Mouse (Mus musculus): ENCODE measurements around the gene Med15. TPM values are rescaled to one million over a fixed set of nuclear protein-coding genes. Genes with fewer than 3 reads are reported as not detected.

Med15 gene
- 31.6 and 32.9 TPM in 2 replicates for polyA plus RNA-seq (2014; fragmentation: Nextera tagmentation; extraction: Ambion mirVana)

- ATAC-seq (replicated peaks; ENCODE audit: insufficient number of reproducible peaks, low FRiP score, low TSS enrichment): no peak
- Histone ChIP-seq H3K4me2 (no peak within 1 kb of the TSS), H3K27me3 (ENCODE audit: control insufficient read depth, insufficient read depth, low read length) (no peaks in the 10 kb centered on the region), H3K9me3 (replicated peaks; ENCODE audit: control insufficient read depth, low read length) (no peaks in the 10 kb centered on the region), H3K36me3 (ENCODE audit: control insufficient read depth, insufficient read depth, low read length) (no peaks in the 10 kb centered on the region), H3K4me3 (ENCODE audit: low read depth, low read length) (no peak within 1 kb of the TSS), H3K9ac (ENCODE audit: low read depth, low read length) (no peak within 1 kb of the TSS), H3K4me1 (ENCODE audit: control insufficient read depth, insufficient read depth, low read length) (no peaks in the 10 kb centered on the region; the same call in 1 of the 2 replicates), H3K27ac (ENCODE audit: low read depth, low read length) (no peak within 1 kb of the TSS)
- 37% methylated on average over 3 of the region's 3 CpGs for WGBS (ENCODE audit: insufficient replicate concordance)
These were observed at the start of gene Med15 for GRCm38 (mm10) chr16:17732841-17733340. Gene Med15 (minus strand): TSS chr16:17732891.

- no peaks in the 10 kb centered on the region for H3K4me1 ChIP-seq (ENCODE audit: control insufficient read depth, insufficient read depth, low read length)
- no peak overlapping the region for H3K4me2 ChIP-seq
- no peak overlapping the region for H3K27ac ChIP-seq (ENCODE audit: low read depth, low read length)
- no peak overlapping the region for H3K4me3 ChIP-seq (ENCODE audit: low read depth, low read length)
- no peaks in the 10 kb centered on the region for H3K27me3 ChIP-seq (ENCODE audit: control insufficient read depth, insufficient read depth, low read length)
- no peak for ATAC-seq (replicated peaks; ENCODE audit: insufficient number of reproducible peaks, low FRiP score, low TSS enrichment)
- no peak overlapping the region for H3K9ac ChIP-seq (ENCODE audit: low read depth, low read length)
- H3K9me3 ChIP-seq (replicated peaks; ENCODE audit: control insufficient read depth, low read length): no peaks in the 10 kb centered on the region
- H3K36me3 ChIP-seq (ENCODE audit: control insufficient read depth, insufficient read depth, low read length): peaks cover 16% of the 10 kb centered on the region
- 84% methylated on average over 1 of the region's 1 CpGs for WGBS (ENCODE audit: insufficient replicate concordance)
These were observed 47.0 kb upstream of the Med15 start for GRCm38 (mm10) chr16:17779692-17780091.

- Histone ChIP-seq H3K36me3 (ENCODE audit: control insufficient read depth, insufficient read depth, low read length) (peaks cover 16% of the 10 kb centered on the region), H3K4me1 (ENCODE audit: control insufficient read depth, insufficient read depth, low read length) (no peaks in the 10 kb centered on the region), H3K27ac (ENCODE audit: low read depth, low read length) (no peak overlapping the region), H3K9me3 (replicated peaks; ENCODE audit: control insufficient read depth, low read length) (no peaks in the 10 kb centered on the region), H3K9ac (ENCODE audit: low read depth, low read length) (no peak overlapping the region), H3K4me2 (no peak overlapping the region), H3K4me3 (ENCODE audit: low read depth, low read length) (no peak overlapping the region), H3K27me3 (ENCODE audit: control insufficient read depth, insufficient read depth, low read length) (no peaks in the 10 kb centered on the region)
- 71% methylated on average over 4 of the region's 4 CpGs for WGBS (ENCODE audit: insufficient replicate concordance)
- ATAC-seq (replicated peaks; ENCODE audit: insufficient number of reproducible peaks, low FRiP score, low TSS enrichment): no peak
These were observed 45.5 kb upstream of the Med15 start for GRCm38 (mm10) chr16:17778223-17778622.

- Histone ChIP-seq H3K4me3 (ENCODE audit: low read depth, low read length) (no peak overlapping the region), H3K9me3 (replicated peaks; ENCODE audit: control insufficient read depth, low read length) (no peaks in the 10 kb centered on the region), H3K9ac (ENCODE audit: low read depth, low read length) (no peak overlapping the region), H3K4me2 (no peak overlapping the region), H3K4me1 (ENCODE audit: control insufficient read depth, insufficient read depth, low read length) (no peaks in the 10 kb centered on the region), H3K27me3 (ENCODE audit: control insufficient read depth, insufficient read depth, low read length) (no peaks in the 10 kb centered on the region), H3K36me3 (ENCODE audit: control insufficient read depth, insufficient read depth, low read length) (peaks cover 20% of the 10 kb centered on the region), H3K27ac (ENCODE audit: low read depth, low read length) (no peak overlapping the region)
- ATAC-seq (replicated peaks; ENCODE audit: insufficient number of reproducible peaks, low FRiP score, low TSS enrichment): no peak
- 62% methylated on average over 11 of the region's 11 CpGs for WGBS (ENCODE audit: insufficient replicate concordance)
These were observed 44.1 kb upstream of the Med15 start for GRCm38 (mm10) chr16:17776828-17777227.

- Histone ChIP-seq H3K27me3 (ENCODE audit: control insufficient read depth, insufficient read depth, low read length) (no peaks in the 10 kb centered on the region), H3K4me2 (no peak overlapping the region), H3K9ac (ENCODE audit: low read depth, low read length) (no peak overlapping the region), H3K4me3 (ENCODE audit: low read depth, low read length) (no peak overlapping the region), H3K9me3 (replicated peaks; ENCODE audit: control insufficient read depth, low read length) (no peaks in the 10 kb centered on the region), H3K4me1 (ENCODE audit: control insufficient read depth, insufficient read depth, low read length) (no peaks in the 10 kb centered on the region), H3K36me3 (ENCODE audit: control insufficient read depth, insufficient read depth, low read length) (peaks cover 14% of the 10 kb centered on the region), H3K27ac (ENCODE audit: low read depth, low read length) (no peak overlapping the region)
- no peak for ATAC-seq (replicated peaks; ENCODE audit: insufficient number of reproducible peaks, low FRiP score, low TSS enrichment)
- WGBS (ENCODE audit: insufficient replicate concordance): 73% methylated on average over 4 of the region's 4 CpGs
These were observed 38.6 kb upstream of the Med15 start for GRCm38 (mm10) chr16:17771117-17771865.

- ATAC-seq (replicated peaks; ENCODE audit: insufficient number of reproducible peaks, low FRiP score, low TSS enrichment): no peak
- 58% methylated on average over 7 of the region's 7 CpGs for WGBS (ENCODE audit: insufficient replicate concordance)
- no peak overlapping the region for H3K4me3 ChIP-seq (ENCODE audit: low read depth, low read length)
- H3K27ac ChIP-seq (ENCODE audit: low read depth, low read length): no peak overlapping the region
- 0 out of 2 replicates have a peak, but pooled peaks cover 3% of the 10 kb centered on the region for H3K4me1 ChIP-seq (ENCODE audit: control insufficient read depth, insufficient read depth, low read length)
- no peaks in the 10 kb centered on the region for H3K27me3 ChIP-seq (ENCODE audit: control insufficient read depth, insufficient read depth, low read length)
- no peak overlapping the region for H3K9ac ChIP-seq (ENCODE audit: low read depth, low read length)
- peaks cover 14% of the 10 kb centered on the region for H3K36me3 ChIP-seq (ENCODE audit: control insufficient read depth, insufficient read depth, low read length)
- H3K9me3 ChIP-seq (replicated peaks; ENCODE audit: control insufficient read depth, low read length): no peaks in the 10 kb centered on the region
- H3K4me2 ChIP-seq: no peak overlapping the region
These were observed 36.1 kb upstream of the Med15 start for GRCm38 (mm10) chr16:17768834-17769233.

DNA sequence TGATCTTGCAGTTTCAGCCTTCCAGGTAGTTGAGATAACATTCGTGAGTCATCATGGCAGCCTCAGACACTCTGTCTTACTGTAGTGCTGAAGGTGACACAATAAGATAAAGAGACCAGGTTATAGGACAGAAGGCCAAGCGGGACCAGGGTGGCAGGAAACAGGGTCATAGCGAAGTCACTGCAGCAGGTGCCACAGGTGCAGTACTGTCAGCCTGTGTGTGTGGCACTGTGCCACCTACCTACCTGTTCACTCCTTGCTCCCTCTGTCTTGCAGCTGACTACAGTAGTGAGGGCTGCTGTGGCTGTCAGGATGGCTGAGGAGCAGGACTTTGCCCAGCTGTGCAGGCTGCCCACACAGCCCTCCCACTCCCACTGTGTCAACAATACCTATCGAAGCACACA, 31.4 kb upstream of the Med15 start:
- 0 out of 2 replicates have a peak, but pooled peaks cover 6% of the 10 kb centered on the region for H3K36me3 ChIP-seq (ENCODE audit: control insufficient read depth, insufficient read depth, low read length)
- ATAC-seq (replicated peaks; ENCODE audit: insufficient number of reproducible peaks, low FRiP score, low TSS enrichment): no peak
- H3K27me3 ChIP-seq (ENCODE audit: control insufficient read depth, insufficient read depth, low read length): no peaks in the 10 kb centered on the region
- H3K4me2 ChIP-seq: no peak overlapping the region
- H3K9ac ChIP-seq (ENCODE audit: low read depth, low read length): no peak overlapping the region
- H3K4me1 ChIP-seq (ENCODE audit: control insufficient read depth, insufficient read depth, low read length): peaks cover 15% of the 10 kb centered on the region
- H3K9me3 ChIP-seq (replicated peaks; ENCODE audit: control insufficient read depth, low read length): no peaks in the 10 kb centered on the region
- no peak overlapping the region for H3K27ac ChIP-seq (ENCODE audit: low read depth, low read length)
- H3K4me3 ChIP-seq (ENCODE audit: low read depth, low read length): no peak overlapping the region
- WGBS (ENCODE audit: insufficient replicate concordance): 71% methylated on average over 4 of the region's 4 CpGs

GRCm38 (mm10) chr16:17761074-17761473, 28.4 kb upstream of the Med15 start:
- no peak overlapping the region for H3K9ac ChIP-seq (ENCODE audit: low read depth, low read length)
- H3K4me2 ChIP-seq: peak overlapping the region; percentile 93; the same call in 1 of the 2 replicates
- H3K27me3 ChIP-seq (ENCODE audit: control insufficient read depth, insufficient read depth, low read length): no peaks in the 10 kb centered on the region
- no peak overlapping the region for H3K4me3 ChIP-seq (ENCODE audit: low read depth, low read length)
- H3K27ac ChIP-seq (ENCODE audit: low read depth, low read length): no peak overlapping the region
- no peaks in the 10 kb centered on the region for H3K9me3 ChIP-seq (replicated peaks; ENCODE audit: control insufficient read depth, low read length)
- peaks cover 15% of the 10 kb centered on the region for H3K4me1 ChIP-seq (ENCODE audit: control insufficient read depth, insufficient read depth, low read length)
- no peak for ATAC-seq (replicated peaks; ENCODE audit: insufficient number of reproducible peaks, low FRiP score, low TSS enrichment)
- 36% methylated on average over 1 of the region's 1 CpGs for WGBS (ENCODE audit: insufficient replicate concordance)
- no peaks in the 10 kb centered on the region for H3K36me3 ChIP-seq (ENCODE audit: control insufficient read depth, insufficient read depth, low read length)

GRCm38 (mm10) chr16:17760657-17761056, 28.0 kb upstream of the Med15 start:
- Histone ChIP-seq H3K9me3 (replicated peaks; ENCODE audit: control insufficient read depth, low read length) (no peaks in the 10 kb centered on the region), H3K9ac (ENCODE audit: low read depth, low read length) (0 out of 2 replicates have a peak overlapping the region, but pooled peaks have one; percentile 73), H3K4me1 (ENCODE audit: control insufficient read depth, insufficient read depth, low read length) (peaks cover 15% of the 10 kb centered on the region), H3K4me3 (ENCODE audit: low read depth, low read length) (peak overlapping the region; percentile 63), H3K27ac (ENCODE audit: low read depth, low read length) (no peak overlapping the region), H3K4me2 (peak overlapping the region; percentile 93), H3K27me3 (ENCODE audit: control insufficient read depth, insufficient read depth, low read length) (no peaks in the 10 kb centered on the region), H3K36me3 (ENCODE audit: control insufficient read depth, insufficient read depth, low read length) (no peaks in the 10 kb centered on the region)
- no peak for ATAC-seq (replicated peaks; ENCODE audit: insufficient number of reproducible peaks, low FRiP score, low TSS enrichment)
- 35% methylated on average over 8 of the region's 8 CpGs for WGBS (ENCODE audit: insufficient replicate concordance)

Measured in heart, embryonic 11.5 days (tissue).